Mouse (Mus musculus) lung, postnatal 0 days (tissue): ENCODE results near the gene Scaf1. TPM values are rescaled to one million over a fixed set of nuclear protein-coding genes. Genes with fewer than 3 reads are reported as not detected.

Source experiments
- ATAC-seq: fragments of 200-750 bp; cut with Nextera tagmentation; 2 replicates; pipeline ENCODE4 v1.8.0; 2017; ENCODE audit warnings: moderate library complexity
- DNase-seq: peaks from one replicate; pipeline ENCODE4 v3.0.0-alpha.2; 2016; ENCODE audit warnings: low spot score
- H3K27ac ChIP-seq: fragments of 300-500 bp; sonication (generic); 2 replicates; pipeline ENCODE4 v1.5.1; 2014; ENCODE audit warnings: antibody characterized with exemption, mild to moderate bottlenecking, low read length, mixed read lengths
- H3K27me3 ChIP-seq: fragments of 300-500 bp; sonication (generic); replicated peaks from 2 replicates; pipeline ENCODE4 v1.6.1; 2014; ENCODE audit warnings: low read length, mixed read lengths; ENCODE audit not compliant: insufficient read depth
- H3K36me3 ChIP-seq: fragments of 300-500 bp; sonication (generic); 2 replicates; pipeline ENCODE4 v1.6.1; 2014; ENCODE audit warnings: low read length, mixed read lengths; ENCODE audit not compliant: insufficient read depth
- H3K4me1 ChIP-seq: fragments of 300-500 bp; sonication (generic); 2 replicates; pipeline ENCODE4 v1.6.1; 2014; ENCODE audit warnings: antibody characterized with exemption, low read depth, low read length, mixed read lengths; ENCODE audit not compliant: insufficient read depth
- H3K4me2 ChIP-seq: fragments of 300-500 bp; sonication (generic); replicated peaks from 2 replicates; pipeline ENCODE4 v1.6.1; 2014; ENCODE audit warnings: low read depth, mild to moderate bottlenecking, low read length, moderate library complexity, mixed read lengths
- H3K4me3 ChIP-seq: fragments of 300-500 bp; sonication (generic); 2 replicates; pipeline ENCODE4 v1.5.1; 2014; ENCODE audit warnings: low read depth, low read length
- H3K9ac ChIP-seq: fragments of 300-500 bp; sonication (generic); replicated peaks from 2 replicates; pipeline ENCODE4 v1.6.1; 2014; ENCODE audit warnings: low read depth, mild to moderate bottlenecking
- H3K9me3 ChIP-seq: fragments of 300-500 bp; sonication (generic); 2 replicates; pipeline ENCODE4 v1.6.1; 2016; ENCODE audit warnings: low read length, mixed read lengths
- CTCF ChIP-seq: IDR thresholded peaks from 2 replicates; pipeline ENCODE4 v1.5.1; 2016; ENCODE audit warnings: antibody characterized with exemption, mild to moderate bottlenecking
- EP300 ChIP-seq: IDR thresholded peaks from 2 replicates; pipeline ENCODE4 v1.6.1; 2016; ENCODE audit warnings: antibody characterized with exemption, mild to moderate bottlenecking, control low read depth
- WGBS: fragments of 180-500 bp; shearing (Covaris S2); extraction: QIAGEN DNeasy Blood & Tissue Kit; methylation state at CpG from one replicate; pipeline ENCODE4 v1.1.7; 2014; 5-methylcytosine and 5-hydroxymethylcytosine counted together
- polyA plus RNA-seq: library from polyadenylated mRNA; unstranded; fragments of >200 nt; fragmentation: Nextera tagmentation; extraction: Ambion mirVana; gene quantifications from 2 replicates; pipeline ENCODE4 v1.2.1, GENCODE M21; 2015

Scaf1 gene
- polyA plus RNA-seq, 1 experiment from 2014 or later: 18.1 TPM

- Histone ChIP-seq H3K27me3 (no peaks in the 10 kb centered on the region), H3K27ac (no peak overlapping the region), H3K9ac (no peak overlapping the region), H3K4me1 (no peaks in the 10 kb centered on the region), H3K4me3 (no peak overlapping the region), H3K9me3 (no peaks in the 10 kb centered on the region), H3K36me3 (peaks cover 4% of the 10 kb centered on the region), H3K4me2 (peak overlapping the region; percentile 57; the same call in 1 of the 2 replicates)
- TF ChIP-seq CTCF (no peak), EP300 (no peak)
- ATAC-seq (no peak), DNase-seq (no peak)
- WGBS: 38% methylated on average over 14 of the region's 14 CpGs
Measured at GRCm38 (mm10) chr7:44973415-44974130, 42.6 kb downstream of the Scaf1 start.

- DNase-seq: no peak
- H3K9me3 ChIP-seq: no peaks in the 10 kb centered on the region
- H3K4me3 ChIP-seq: no peak overlapping the region
- 54% methylated on average over 7 of the region's 7 CpGs for WGBS
- no peak for ATAC-seq
- H3K27ac ChIP-seq: no peak overlapping the region
- TF ChIP-seq EP300 (no peak), CTCF (no peak)
- no peak overlapping the region for H3K4me2 ChIP-seq
- no peak overlapping the region for H3K9ac ChIP-seq
- no peaks in the 10 kb centered on the region for H3K27me3 ChIP-seq
- H3K36me3 ChIP-seq: no peaks in the 10 kb centered on the region
- no peaks in the 10 kb centered on the region for H3K4me1 ChIP-seq
Measured at GRCm38 (mm10) chr7:44971142-44971541, 45.0 kb downstream of the Scaf1 start.

- 1% methylated on average over 36 of the region's 36 CpGs for WGBS
- H3K4me2 ChIP-seq: peak overlapping the region; percentile 89
Measured at GRCm38 (mm10) chr7:44970231-44970691, 45.9 kb downstream of the Scaf1 start.

GRCm38 (mm10) chr7:44966638-44967037 lies 49.5 kb downstream of the Scaf1 start:
- TF ChIP-seq EP300 (no peak), CTCF (peak; percentile 26)
- H3K9ac ChIP-seq: no peak overlapping the region
- ATAC-seq (no peak), DNase-seq (no peak)
- H3K4me1 ChIP-seq: no peaks in the 10 kb centered on the region
- no peak overlapping the region for H3K27ac ChIP-seq
- no peaks in the 10 kb centered on the region for H3K27me3 ChIP-seq
- 54% methylated on average over 15 of the region's 15 CpGs for WGBS
- H3K4me3 ChIP-seq: no peak overlapping the region
- no peaks in the 10 kb centered on the region for H3K9me3 ChIP-seq
- H3K4me2 ChIP-seq: no peak overlapping the region
- no peaks in the 10 kb centered on the region for H3K36me3 ChIP-seq

More at GRCm38 (mm10) chr7:44970231-44970691, 45.9 kb downstream of the Scaf1 start:
- DNase-seq (peak; percentile 95), ATAC-seq (peak; percentile 98)
- Histone ChIP-seq H3K9me3 (no peaks in the 10 kb centered on the region), H3K4me3 (peak overlapping the region; percentile 48), H3K27ac (0 out of 2 replicates have a peak overlapping the region, but pooled peaks have one; percentile 21), H3K4me1 (no peaks in the 10 kb centered on the region), H3K9ac (peak overlapping the region; percentile 41; the same call in 1 of the 2 replicates), H3K27me3 (no peaks in the 10 kb centered on the region), H3K36me3 (no peaks in the 10 kb centered on the region)
- no peak for TF ChIP-seq EP300
- no peak for TF ChIP-seq CTCF

- DNase-seq: no peak
- ATAC-seq: no peak
Measured at GRCm38 (mm10) chr7:44965975-44966374, 50.2 kb downstream of the Scaf1 start.

GRCm38 (mm10) chr7:44964990-44965389 lies 51.2 kb downstream of the Scaf1 start:
- Histone ChIP-seq H3K4me3 (no peak overlapping the region), H3K27ac (no peak overlapping the region), H3K4me2 (no peak overlapping the region), H3K27me3 (no peaks in the 10 kb centered on the region), H3K4me1 (no peaks in the 10 kb centered on the region), H3K9me3 (no peaks in the 10 kb centered on the region), H3K36me3 (no peaks in the 10 kb centered on the region), H3K9ac (no peak overlapping the region)
- DNase-seq (no peak), ATAC-seq (no peak)
- TF ChIP-seq CTCF (no peak), EP300 (no peak)
- WGBS: 91% methylated on average over 13 of the region's 13 CpGs

More at GRCm38 (mm10) chr7:44965975-44966374, 50.2 kb downstream of the Scaf1 start:
- H3K27me3 ChIP-seq: no peaks in the 10 kb centered on the region
- 74% methylated on average over 7 of the region's 7 CpGs for WGBS
- no peaks in the 10 kb centered on the region for H3K4me1 ChIP-seq
- no peaks in the 10 kb centered on the region for H3K9me3 ChIP-seq
- H3K27ac ChIP-seq: no peak overlapping the region
- H3K4me2 ChIP-seq: no peak overlapping the region
- H3K36me3 ChIP-seq: no peaks in the 10 kb centered on the region
- H3K4me3 ChIP-seq: no peak overlapping the region
- TF ChIP-seq CTCF: peak; percentile 23
- no peak for TF ChIP-seq EP300
- no peak overlapping the region for H3K9ac ChIP-seq
